8 mouse cellular contexts compared by ENCODE assay signal in the genomic region with DNA sequence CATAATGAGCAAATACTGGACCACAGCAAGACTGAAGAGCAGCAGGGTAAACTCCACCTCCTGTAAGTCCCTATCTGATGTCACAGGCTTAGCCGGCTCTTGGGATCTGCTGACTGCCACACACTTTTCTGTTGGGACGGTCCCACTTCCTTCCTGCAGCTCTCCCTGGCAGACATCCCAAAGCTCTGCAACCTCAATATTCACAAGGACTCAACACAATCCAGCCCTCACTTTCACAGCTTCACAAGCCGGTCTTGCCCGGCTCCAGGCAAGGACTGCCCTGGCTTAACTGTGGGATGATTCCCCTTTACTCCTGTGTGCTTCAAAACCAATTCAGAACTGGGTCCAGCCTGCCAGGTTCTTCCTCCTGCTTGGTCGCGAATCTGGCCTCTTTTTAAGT. TPM values are rescaled to one million over a fixed set of nuclear protein-coding genes. Genes with fewer than 3 reads are reported as not detected.
DNase-seq lines count a peak whose midpoint lies in the region; ATAC-seq lines count a peak whose summit lies in the region.

No protein-coding gene starts in this region.

- no peaks in the 10 kb centered on the region for H3K36me3 ChIP-seq in midbrain, embryonic 15.5 days (replicated peaks)
- H3K36me3 ChIP-seq in midbrain, embryonic 10.5 days, result peaks cover 9% of the 10 kb centered on the region
- H3K36me3 ChIP-seq in heart, embryonic 11.5 days (ENCODE audit: control insufficient read depth, insufficient read depth, low read length), result peaks cover 2% of the 10 kb centered on the region; the same call in 1 of the 2 replicates
- 0 out of 2 replicates have a peak, but pooled peaks cover 3% of the 10 kb centered on the region for H3K36me3 ChIP-seq in limb, embryonic 15.5 days
- H3K36me3 ChIP-seq in forebrain, embryonic 14.5 days (ENCODE audit: control insufficient read depth, insufficient read depth, low read length), result no peaks in the 10 kb centered on the region

- H3K27ac ChIP-seq in midbrain, embryonic 15.5 days, result peak overlapping the region; percentile 31; the same call in 1 of the 2 replicates
- H3K27ac ChIP-seq in midbrain, embryonic 10.5 days (replicated peaks), result no peak overlapping the region
- peak overlapping the region; percentile 60 for H3K27ac ChIP-seq in heart, embryonic 11.5 days (ENCODE audit: low read depth, low read length)
- H3K27ac ChIP-seq in limb, embryonic 15.5 days, result peak overlapping the region; percentile 58; the same call in 1 of the 2 replicates
- H3K27ac ChIP-seq in forebrain, embryonic 14.5 days (ENCODE audit: low read depth, low read length), result no peak overlapping the region

- 0 out of 2 replicates have a peak, but pooled peaks have one; percentile 14 for ATAC-seq in midbrain, embryonic 15.5 days (replicated peaks)
- ATAC-seq in heart, embryonic 11.5 days (replicated peaks; ENCODE audit: insufficient number of reproducible peaks, low FRiP score, low TSS enrichment), result peak; percentile 74
- ATAC-seq in limb, embryonic 15.5 days (ENCODE audit: insufficient number of reproducible peaks, low FRiP score, low TSS enrichment, low read depth), result no peak
- ATAC-seq in forebrain, embryonic 14.5 days, result no peak

- no peak overlapping the region for H3K4me2 ChIP-seq in midbrain, embryonic 15.5 days
- peak overlapping the region; percentile 9; the same call in 1 of the 2 replicates for H3K4me2 ChIP-seq in heart, embryonic 11.5 days
- H3K4me2 ChIP-seq in limb, embryonic 15.5 days, result no peak overlapping the region
- H3K4me2 ChIP-seq in forebrain, embryonic 14.5 days (ENCODE audit: low read length), result no peak overlapping the region

- DNase-seq in midbrain, embryonic 10.5 days (ENCODE audit: low spot score), result no peak
- DNase-seq in yolk sac, embryonic 10.5 days (ENCODE audit: low spot score), result no peak
- DNase-seq in urinary bladder, postnatal 14 days (ENCODE audit: low spot score), result no peak
- no peak for DNase-seq in forebrain, embryonic 14.5 days (ENCODE audit: low spot score)
- DNase-seq in urinary bladder, postnatal 25 days (ENCODE audit: low spot score), result no peak

- no peak overlapping the region for H3K9ac ChIP-seq in midbrain, embryonic 15.5 days
- no peak overlapping the region for H3K9ac ChIP-seq in heart, embryonic 11.5 days (ENCODE audit: low read depth, low read length)
- no peak overlapping the region for H3K9ac ChIP-seq in limb, embryonic 15.5 days
- H3K9ac ChIP-seq in forebrain, embryonic 14.5 days (ENCODE audit: low read length), result no peak overlapping the region

- no peaks in the 10 kb centered on the region for H3K27me3 ChIP-seq in midbrain, embryonic 15.5 days (replicated peaks)
- H3K27me3 ChIP-seq in midbrain, embryonic 10.5 days (ENCODE audit: low read depth, poor library complexity, severe bottlenecking), result no peaks in the 10 kb centered on the region
- H3K27me3 ChIP-seq in heart, embryonic 11.5 days (ENCODE audit: control insufficient read depth, insufficient read depth, low read length), result no peaks in the 10 kb centered on the region
- no peaks in the 10 kb centered on the region for H3K27me3 ChIP-seq in limb, embryonic 15.5 days
- H3K27me3 ChIP-seq in forebrain, embryonic 14.5 days (replicated peaks; ENCODE audit: control insufficient read depth, insufficient read depth, low read length), result no peaks in the 10 kb centered on the region

- 0 out of 2 replicates have a peak, but pooled peaks cover 4% of the 10 kb centered on the region for H3K4me1 ChIP-seq in midbrain, embryonic 15.5 days
- H3K4me1 ChIP-seq in midbrain, embryonic 10.5 days, result peaks cover 13% of the 10 kb centered on the region
- peaks cover 19% of the 10 kb centered on the region for H3K4me1 ChIP-seq in heart, embryonic 11.5 days (ENCODE audit: control insufficient read depth, insufficient read depth, low read length)
- peaks cover 11% of the 10 kb centered on the region for H3K4me1 ChIP-seq in limb, embryonic 15.5 days
- H3K4me1 ChIP-seq in forebrain, embryonic 14.5 days (ENCODE audit: control insufficient read depth, insufficient read depth, low read length), result peaks cover 10% of the 10 kb centered on the region; the same call in 1 of the 2 replicates

- H3K4me3 ChIP-seq in midbrain, embryonic 15.5 days, result no peak overlapping the region
- H3K4me3 ChIP-seq in midbrain, embryonic 10.5 days, result no peak overlapping the region
- H3K4me3 ChIP-seq in heart, embryonic 11.5 days (ENCODE audit: low read depth, low read length), result no peak overlapping the region
- no peak overlapping the region for H3K4me3 ChIP-seq in limb, embryonic 15.5 days
- H3K4me3 ChIP-seq in forebrain, embryonic 14.5 days (ENCODE audit: low read depth, low read length), result no peak overlapping the region

- no peaks in the 10 kb centered on the region for H3K9me3 ChIP-seq in midbrain, embryonic 15.5 days
- H3K9me3 ChIP-seq in midbrain, embryonic 10.5 days (replicated peaks), result peaks cover 8% of the 10 kb centered on the region
- no peaks in the 10 kb centered on the region for H3K9me3 ChIP-seq in heart, embryonic 11.5 days (replicated peaks; ENCODE audit: control insufficient read depth, low read length)
- H3K9me3 ChIP-seq in limb, embryonic 15.5 days, result no peaks in the 10 kb centered on the region
- no peaks in the 10 kb centered on the region for H3K9me3 ChIP-seq in forebrain, embryonic 14.5 days (replicated peaks; ENCODE audit: control insufficient read depth, low read length)

- WGBS in midbrain, embryonic 15.5 days, result 16% methylated on average over 6 of the region's 6 CpGs
- WGBS in midbrain, embryonic 10.5 days, result 26% methylated on average over 6 of the region's 6 CpGs
- WGBS in heart, embryonic 11.5 days (ENCODE audit: insufficient replicate concordance), result 19% methylated on average over 6 of the region's 6 CpGs
- 24% methylated on average over 6 of the region's 6 CpGs for WGBS in limb, embryonic 15.5 days
- 18% methylated on average over 6 of the region's 6 CpGs for WGBS in forebrain, embryonic 14.5 days

RNA-seq across cellular contexts. Expression of a gene that starts 21.1 kb away (rescaled TPM):
- polyA plus RNA-seq in midbrain, embryonic 15.5 days (2015; fragmentation: Nextera tagmentation; extraction: Ambion mirVana), result 47.3 and 48.5 TPM in 2 replicates
- 42.3 and 45.0 TPM in 2 replicates for polyA plus RNA-seq in midbrain, embryonic 10.5 days (2016; fragmentation: Nextera tagmentation; extraction: Ambion mirVana)
- polyA plus RNA-seq in heart, embryonic 11.5 days (2014; fragmentation: Nextera tagmentation; extraction: Ambion mirVana), result 41.0 and 46.7 TPM in 2 replicates
- 60.3 and 63.6 TPM in 2 replicates for polyA plus RNA-seq in limb, embryonic 15.5 days (2015; fragmentation: Nextera tagmentation; extraction: Ambion mirVana)
- polyA plus RNA-seq in forebrain, embryonic 14.5 days (2014; fragmentation: Nextera tagmentation; extraction: Ambion mirVana), result 38.8 and 46.2 TPM in 2 replicates

RNA-seq across cellular contexts. Expression of a gene that starts 23.9 kb away (rescaled TPM):
- 0.13 and 0.22 TPM in 2 replicates for polyA plus RNA-seq in midbrain, embryonic 15.5 days (2015; fragmentation: Nextera tagmentation; extraction: Ambion mirVana)
- 0.12 and 0.17 TPM in 2 replicates for polyA plus RNA-seq in midbrain, embryonic 10.5 days (2016; fragmentation: Nextera tagmentation; extraction: Ambion mirVana)
- 0.57 TPM in 1 of 2 replicates, not detected in the other for polyA plus RNA-seq in heart, embryonic 11.5 days (2014; fragmentation: Nextera tagmentation; extraction: Ambion mirVana)
- polyA plus RNA-seq in limb, embryonic 15.5 days (2015; fragmentation: Nextera tagmentation; extraction: Ambion mirVana), result 0.17 TPM in 1 of 2 replicates, not detected in the other
- 0.13 TPM in 1 of 2 replicates, not detected in the other for polyA plus RNA-seq in forebrain, embryonic 14.5 days (2014; fragmentation: Nextera tagmentation; extraction: Ambion mirVana)

RNA-seq across cellular contexts. Expression of a gene that starts 46.5 kb away (rescaled TPM):
- 63.8 and 64.8 TPM in 2 replicates for polyA plus RNA-seq in midbrain, embryonic 15.5 days (2015; fragmentation: Nextera tagmentation; extraction: Ambion mirVana)
- polyA plus RNA-seq in midbrain, embryonic 10.5 days (2016; fragmentation: Nextera tagmentation; extraction: Ambion mirVana), result 79.8 and 89.8 TPM in 2 replicates
- 55.2 and 69.9 TPM in 2 replicates for polyA plus RNA-seq in heart, embryonic 11.5 days (2014; fragmentation: Nextera tagmentation; extraction: Ambion mirVana)
- 63.0 and 67.4 TPM in 2 replicates for polyA plus RNA-seq in limb, embryonic 15.5 days (2015; fragmentation: Nextera tagmentation; extraction: Ambion mirVana)
- 63.5 and 65.3 TPM in 2 replicates for polyA plus RNA-seq in forebrain, embryonic 14.5 days (2014; fragmentation: Nextera tagmentation; extraction: Ambion mirVana)

Comparison
In these comparisons a context has a peak if more than half of its experiments do, and no peak if none do; other contexts are left out.
1. H3K27ac ChIP-seq: peak in midbrain, embryonic 15.5 days (single experiment), heart, embryonic 11.5 days (single experiment) and limb, embryonic 15.5 days (single experiment); none in midbrain, embryonic 10.5 days (single experiment) and forebrain, embryonic 14.5 days (single experiment).
2. ATAC-seq: peak in midbrain, embryonic 15.5 days (single experiment) and heart, embryonic 11.5 days (single experiment); none in limb, embryonic 15.5 days (single experiment) and forebrain, embryonic 14.5 days (single experiment).